Mouse (Mus musculus): Measurements from ENCODE around the gene Sacs.

The Sacs gene

DNA sequence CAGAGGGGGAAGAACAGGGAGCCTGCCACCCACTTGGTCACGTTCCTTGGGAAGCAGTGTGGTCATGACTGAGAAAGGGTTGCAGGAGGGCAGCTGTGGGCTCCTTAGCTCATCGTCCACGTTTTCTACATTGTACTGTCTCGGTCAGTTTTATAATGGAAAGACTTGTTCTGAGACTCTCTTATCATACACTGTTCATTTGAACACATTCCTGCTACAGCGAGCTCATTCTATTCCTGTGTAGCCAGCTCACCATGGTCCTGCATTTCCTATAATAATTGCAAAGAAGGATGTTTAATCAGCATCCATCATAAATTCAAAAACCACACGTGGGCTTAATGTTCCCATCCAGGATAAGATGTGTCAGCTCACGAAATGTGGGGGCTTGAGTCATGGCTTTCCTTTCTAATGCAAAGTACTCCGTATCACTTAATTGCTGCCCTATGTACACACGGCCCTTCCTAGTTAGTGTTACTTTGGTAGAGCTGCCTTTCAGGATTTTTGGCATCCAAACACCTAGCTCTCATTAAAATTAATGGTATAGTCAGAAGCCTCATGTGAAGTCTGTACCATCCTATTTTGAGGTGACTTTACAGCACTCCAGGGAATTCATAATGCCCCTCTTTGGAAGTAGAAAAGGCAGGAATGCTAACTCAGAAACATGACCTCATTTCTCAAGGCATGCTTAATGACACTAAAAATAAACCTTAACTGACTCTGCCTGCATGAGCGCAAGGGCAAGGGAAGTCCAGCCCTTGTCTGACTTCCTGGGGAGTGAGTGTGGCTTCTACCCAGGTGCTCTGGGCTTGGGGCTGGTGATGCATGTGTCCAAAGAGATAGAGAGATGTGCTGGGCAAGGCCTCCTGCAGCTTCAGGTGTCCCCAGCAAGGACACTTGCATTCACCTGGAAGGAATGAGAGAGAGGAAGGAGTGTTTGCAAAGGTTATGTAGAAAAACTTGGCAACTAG is 23.4 kb downstream of the Sacs start:
- no peak for DNase-seq

- DNase-seq = no peak
Observed at GRCm38 (mm10) chr14:61164461-61164860, 26.2 kb downstream of the Sacs start.

DNA sequence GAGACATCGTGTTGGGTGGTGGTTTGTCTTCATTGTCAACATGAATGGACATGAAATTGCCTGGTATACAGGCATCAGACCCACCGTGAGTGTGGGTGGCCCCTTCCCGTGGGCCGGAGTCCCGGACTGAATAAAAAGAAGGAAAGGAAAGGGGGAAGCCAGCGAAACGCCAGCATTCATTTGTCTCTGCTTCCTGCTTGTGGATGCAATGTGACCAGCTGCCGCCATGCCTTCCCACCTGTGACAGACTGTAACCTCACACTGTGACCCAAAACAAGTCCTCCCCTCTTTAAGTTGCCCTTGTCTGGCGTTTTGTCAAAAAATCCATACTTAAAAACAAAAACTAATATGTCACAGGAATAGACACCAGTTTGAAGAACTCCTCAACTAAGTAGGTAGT is 27.7 kb downstream of the Sacs start:
- no peak for DNase-seq

GRCm38 (mm10) chr14:61171261-61171970 is 33.2 kb downstream of the Sacs start:
- no peak for DNase-seq

GRCm38 (mm10) chr14:61172548-61173158 is 34.4 kb downstream of the Sacs start:
- DNase-seq = peak; percentile 100

DNA sequence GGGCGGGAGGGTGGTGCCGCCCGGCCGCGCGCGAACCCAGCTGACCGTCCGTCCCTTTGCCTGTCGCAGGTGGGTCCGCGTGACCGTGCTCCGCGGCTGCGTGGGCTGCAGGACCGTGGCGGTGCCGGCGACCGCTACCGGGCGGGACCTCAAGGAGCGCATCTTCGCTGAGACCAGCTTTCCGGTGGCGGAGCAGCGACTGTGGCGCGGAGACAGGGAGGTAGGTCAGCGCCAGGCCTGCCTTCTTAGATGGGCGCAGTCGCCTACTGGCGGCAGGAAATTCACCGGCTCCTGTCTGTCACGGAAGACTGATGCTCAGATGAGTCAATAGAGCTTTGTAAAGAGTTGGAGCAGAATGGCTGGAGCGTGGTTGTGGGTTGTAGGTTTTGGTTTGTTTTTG is 35.0 kb downstream of the Sacs start:
- DNase-seq = peak in 1 of 2 experiments; percentile 63

DNA sequence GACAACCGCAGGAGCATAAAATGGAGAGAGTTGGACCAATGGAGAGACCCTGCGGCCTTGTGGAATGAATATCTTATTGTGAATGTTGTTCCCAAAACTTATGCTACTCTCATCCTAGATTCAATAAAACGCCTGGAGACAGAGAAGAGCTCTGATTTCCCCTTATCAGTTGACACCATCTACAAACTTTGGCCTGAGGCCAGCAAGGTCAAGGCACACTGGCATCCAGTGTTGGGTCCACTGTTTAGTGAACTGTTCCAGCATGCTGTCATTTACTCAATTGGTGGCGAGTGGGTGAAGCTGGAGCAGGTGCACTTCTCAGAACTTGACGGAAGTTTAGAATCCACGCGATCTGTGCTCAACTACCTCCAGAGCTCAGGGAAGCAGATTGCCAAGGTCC is 53.6 kb downstream of the Sacs start:
- DNase-seq = no peak

DNA sequence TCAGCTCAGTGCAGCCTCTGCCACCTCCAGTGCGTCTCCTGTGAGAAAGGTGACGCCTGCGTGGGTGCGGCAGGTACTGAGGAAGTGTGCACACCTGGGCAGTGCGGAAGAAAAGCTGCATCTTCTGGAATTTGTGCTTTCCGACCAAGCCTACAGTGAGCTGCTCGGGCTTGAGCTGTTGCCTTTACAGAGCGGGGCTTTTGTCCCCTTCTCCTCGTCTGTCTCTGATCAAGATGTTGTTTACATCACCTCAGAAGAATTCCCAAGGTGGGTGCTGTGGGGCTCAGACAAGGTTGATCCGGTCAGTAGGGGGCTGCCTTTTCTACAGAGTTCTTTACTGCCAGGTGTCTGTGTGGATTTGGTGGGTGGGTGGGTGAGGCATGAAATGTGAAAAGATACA is 54.1 kb downstream of the Sacs start:
- DNase-seq = no peak

- no peak for DNase-seq
Observed at GRCm38 (mm10) chr14:61194416-61194815, 56.2 kb downstream of the Sacs start.

GRCm38 (mm10) chr14:61210111-61210510 is 71.9 kb downstream of the Sacs start:
- no peak for DNase-seq

DNA sequence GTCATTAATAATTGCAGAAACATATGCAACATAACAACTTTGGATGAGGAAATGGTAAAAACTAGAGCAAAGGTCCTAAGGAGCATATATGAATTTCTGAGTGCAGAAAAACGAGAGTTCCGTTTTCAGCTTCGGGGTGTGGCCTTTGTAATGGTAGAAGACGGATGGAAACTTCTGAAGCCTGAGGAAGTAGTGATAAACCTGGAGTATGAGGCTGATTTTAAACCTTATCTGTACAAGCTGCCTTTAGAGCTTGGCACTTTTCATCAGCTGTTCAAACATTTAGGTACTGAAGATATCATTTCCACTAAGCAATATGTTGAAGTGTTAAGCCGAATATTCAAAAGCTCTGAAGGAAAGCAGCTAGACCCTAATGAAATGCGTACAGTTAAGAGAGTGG is 73.5 kb downstream of the Sacs start:
- no peak for DNase-seq

DNA sequence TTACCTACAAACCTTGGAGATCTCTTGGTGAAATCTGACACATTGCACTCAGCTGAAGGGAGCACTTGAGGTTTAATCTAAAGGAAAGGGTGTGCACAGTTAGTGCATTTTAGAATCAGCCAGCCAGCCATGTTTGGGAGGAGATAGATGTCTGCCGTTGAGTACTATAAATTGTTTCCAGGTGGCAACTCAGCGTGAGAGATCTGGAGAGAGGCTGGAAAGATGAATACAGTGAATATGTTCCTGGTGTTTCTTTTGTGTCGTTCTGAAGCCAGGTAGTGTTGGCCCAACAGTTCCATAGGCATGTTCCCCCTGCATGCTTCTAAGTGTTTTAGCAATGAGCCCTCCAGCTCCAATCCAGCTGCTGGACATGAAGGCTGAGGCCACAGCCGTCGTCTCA is 82.9 kb downstream of the Sacs start:
- DNase-seq = no peak

DNA sequence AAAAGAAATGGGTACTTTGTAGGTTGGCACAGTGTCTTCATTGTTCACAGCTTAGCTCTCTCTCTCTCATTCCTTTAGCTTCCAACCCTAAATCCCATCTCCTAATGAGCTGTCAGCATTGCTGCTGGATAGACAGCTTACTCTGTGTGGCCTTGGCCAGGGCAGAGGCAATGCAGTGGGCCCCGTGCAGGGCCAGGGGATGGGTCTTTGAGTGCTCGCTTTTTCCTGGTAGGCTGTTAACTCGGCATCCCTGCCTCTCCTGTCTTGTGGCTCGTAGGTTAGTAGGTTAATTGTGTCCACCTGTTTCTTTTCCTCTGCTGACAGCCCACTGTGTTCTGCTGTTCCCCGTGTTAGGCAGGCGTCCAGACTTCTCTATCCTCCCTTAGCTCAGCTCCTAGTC is 84.2 kb downstream of the Sacs start:
- DNase-seq = no peak

DNA sequence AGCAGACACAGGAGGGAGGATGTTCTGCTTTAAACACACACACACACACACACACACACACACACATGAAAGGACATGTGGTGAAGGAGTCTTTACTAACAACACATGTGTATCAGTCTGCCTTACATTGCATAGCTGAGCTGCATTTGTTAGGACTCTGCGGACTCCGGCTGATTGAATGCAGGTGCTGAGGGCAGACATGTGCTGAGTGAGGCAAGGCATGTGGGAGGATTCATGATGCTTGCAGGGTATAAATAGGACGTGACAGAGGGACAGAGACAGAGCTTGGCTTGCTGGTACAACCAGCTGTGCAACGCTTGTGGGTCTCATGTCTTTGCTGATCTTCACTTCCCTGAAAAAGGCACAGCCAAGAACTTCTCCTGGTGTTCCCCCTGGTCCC is 85.5 kb downstream of the Sacs start:
- DNase-seq = no peak

DNA sequence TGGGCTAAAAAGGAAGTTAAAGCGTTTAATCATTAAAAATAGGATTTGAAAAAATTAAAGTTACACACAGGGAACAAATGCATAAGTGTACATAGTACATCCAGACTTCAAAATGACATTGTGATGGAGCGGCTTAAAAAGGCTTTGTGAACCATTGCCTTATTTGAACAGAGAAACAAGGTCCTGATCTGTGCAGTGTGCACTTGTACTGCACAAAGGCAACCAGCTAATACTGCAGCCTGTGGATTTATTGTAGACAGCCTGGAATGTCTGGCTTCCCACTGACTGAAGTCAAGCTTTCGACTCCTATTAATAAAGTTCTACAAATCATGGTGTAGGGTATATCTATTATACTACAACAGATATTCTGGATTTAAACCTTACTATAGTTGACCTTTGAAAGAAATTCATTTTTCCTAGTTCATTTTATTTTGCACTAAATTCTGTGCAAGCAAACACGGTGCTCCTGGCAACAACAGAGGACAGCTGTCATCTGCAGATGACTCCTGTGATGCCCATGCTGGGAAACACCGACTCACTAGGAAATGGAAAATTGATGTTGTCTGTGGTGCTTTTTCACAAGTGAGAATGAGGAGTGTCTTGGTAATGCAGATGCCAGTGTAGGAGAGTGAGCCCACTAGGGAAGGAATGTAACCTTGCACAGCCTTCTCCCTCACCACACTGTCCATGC is 86.3 kb downstream of the Sacs start:
- no peak for DNase-seq

- no peak for DNase-seq
Observed at GRCm38 (mm10) chr14:61226151-61226550, 87.9 kb downstream of the Sacs start.

GRCm38 (mm10) chr14:61229763-61230162 is 91.5 kb downstream of the Sacs start:
- DNase-seq = no peak

GRCm38 (mm10) chr14:61230179-61230578 is 91.9 kb downstream of the Sacs start:
- no peak for DNase-seq

- no peak for DNase-seq
Observed at GRCm38 (mm10) chr14:61232016-61232568, 93.8 kb downstream of the Sacs start.

DNA sequence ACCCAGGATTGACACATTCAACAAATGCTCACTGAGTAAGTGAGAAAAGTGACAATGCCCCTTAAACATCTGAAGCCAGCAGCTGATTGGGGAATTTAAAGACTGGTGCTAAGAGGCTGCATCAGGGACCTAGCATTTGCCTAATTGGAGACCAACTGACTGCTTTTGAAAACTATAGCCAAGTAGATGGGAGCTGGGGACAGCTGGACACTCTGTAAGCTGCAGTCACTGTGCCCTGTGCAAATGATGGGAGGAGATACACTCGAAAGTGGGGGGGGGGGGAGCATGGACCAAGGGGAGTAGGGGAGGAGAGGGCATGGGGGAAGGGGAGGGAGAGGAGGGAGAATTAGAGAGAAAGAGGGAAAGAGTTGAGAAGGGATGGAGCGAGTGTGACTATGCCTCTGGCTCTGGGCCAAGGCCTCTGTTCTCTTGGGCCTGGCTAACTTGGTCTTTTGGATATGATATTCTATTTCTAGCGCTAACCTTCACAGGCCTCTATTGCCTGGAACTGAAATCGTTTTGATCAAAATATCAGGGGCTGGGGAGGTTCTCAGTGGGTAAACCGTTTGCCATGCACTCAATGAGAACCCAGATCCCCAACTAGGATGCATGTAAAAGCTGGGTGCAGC is 97.7 kb downstream of the Sacs start:
- DNase-seq = no peak

DNA sequence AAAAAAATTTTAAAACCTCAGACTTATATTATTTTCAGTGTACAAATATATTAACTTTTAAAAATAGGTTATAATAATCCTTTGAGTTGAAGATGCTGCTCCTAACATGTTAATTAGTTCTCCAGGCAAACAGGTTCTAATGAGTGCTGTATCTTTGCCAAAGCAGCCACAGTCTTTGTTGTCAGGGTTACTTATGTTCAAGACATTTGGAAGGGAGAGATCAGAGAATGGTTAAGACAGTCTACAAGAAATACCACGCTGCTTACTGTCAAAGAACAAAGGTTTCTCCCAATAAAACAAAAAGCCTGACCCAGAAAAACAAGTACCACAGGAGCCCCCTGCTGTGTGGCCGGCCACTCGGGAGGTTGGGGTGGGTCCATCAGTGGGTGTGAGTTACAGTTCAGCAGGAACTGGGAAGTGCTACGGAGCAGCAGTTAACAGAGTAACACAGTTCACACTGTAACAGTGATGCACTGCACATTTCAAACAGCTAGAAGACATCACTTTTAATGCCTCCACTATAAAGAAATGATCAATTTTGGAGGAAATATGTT is 98.9 kb downstream of the Sacs start:
- no peak for DNase-seq

DNA sequence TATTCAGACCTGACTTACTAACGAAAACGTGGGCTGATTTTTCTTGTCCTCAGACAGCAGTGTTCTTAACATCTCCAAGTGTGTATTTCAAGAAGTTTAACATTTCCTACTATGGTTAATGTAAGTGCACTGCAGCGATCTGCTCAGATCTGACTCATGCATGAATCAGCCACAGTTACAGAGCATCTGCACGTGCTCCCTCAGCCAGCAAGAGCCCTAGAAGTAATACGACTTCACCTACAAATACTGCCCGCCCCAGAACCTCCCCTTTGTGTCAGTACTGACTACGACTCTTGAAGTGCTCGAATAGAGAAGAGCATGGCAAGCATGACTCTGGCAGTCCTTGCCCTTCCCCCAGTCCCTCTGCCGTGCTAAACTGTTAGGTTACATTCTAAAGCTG is 100.5 kb downstream of the Sacs start:
- DNase-seq = no peak
